Mouse (Mus musculus) cerebellum, adult 2 months (tissue): ENCODE results near the gene Ache. TPM values are rescaled to one million over a fixed set of nuclear protein-coding genes. Genes with fewer than 3 reads are reported as not detected.

ENCODE experiments used
- DNase-seq, 2 experiments: peaks; one replicate each; pipeline ENCODE4 v3.0.0; 2021
- H3K27ac ChIP-seq: fragments of 200-500 bp; 2 replicates; pipeline ENCODE4 v1.5.1; 2012; ENCODE audit warnings: low read length, control low read depth, inconsistent platforms; ENCODE audit not compliant: insufficient read depth
- H3K27me3 ChIP-seq: fragments of 200-500 bp; 2 replicates; pipeline ENCODE4 v1.6.1; 2012; ENCODE audit warnings: inconsistent platforms, mild to moderate bottlenecking, low read length, moderate library complexity; ENCODE audit not compliant: control insufficient read depth, insufficient read depth
- H3K4me1 ChIP-seq: fragments of 200-500 bp; 2 replicates; pipeline ENCODE4 v1.6.1; 2011; ENCODE audit warnings: low read length; ENCODE audit not compliant: control insufficient read depth, insufficient read depth
- H3K4me3 ChIP-seq: fragments of 200-500 bp; replicated peaks from 2 replicates; pipeline ENCODE3; 2011; ENCODE audit warnings: mild to moderate bottlenecking, low read depth, low read length, control low read depth; ENCODE audit not compliant: insufficient read depth
- CTCF ChIP-seq: fragments of 200-500 bp; IDR thresholded peaks from 2 replicates; pipeline ENCODE4 v1.5.1; 2011; ENCODE audit warnings: low read depth, mild to moderate bottlenecking, control low read depth, low read length, moderate library complexity, borderline replicate concordance; ENCODE audit not compliant: insufficient read depth
- POLR2A ChIP-seq: fragments of 200-500 bp; IDR thresholded peaks from 2 replicates; pipeline ENCODE4 v1.6.1; 2011; ENCODE audit warnings: low read length, control low read depth, borderline replicate concordance; ENCODE audit not compliant: insufficient read depth
- WGBS: fragments of 180-500 bp; shearing (Covaris S2); methylation state at CpG from one replicate; pipeline ENCODE4 v1.1.7; 2018; 5-methylcytosine and 5-hydroxymethylcytosine counted together
- polyA plus RNA-seq: library from polyadenylated mRNA; depleted of rRNA; stranded (reverse); fragments of >200 nt; gene quantifications from 2 replicates; pipeline ENCODE4 v1.2.3, GENCODE M21; 2012; rRNA removed

The Ache gene
- polyA plus RNA-seq, 1 experiment = 165 TPM

DNA sequence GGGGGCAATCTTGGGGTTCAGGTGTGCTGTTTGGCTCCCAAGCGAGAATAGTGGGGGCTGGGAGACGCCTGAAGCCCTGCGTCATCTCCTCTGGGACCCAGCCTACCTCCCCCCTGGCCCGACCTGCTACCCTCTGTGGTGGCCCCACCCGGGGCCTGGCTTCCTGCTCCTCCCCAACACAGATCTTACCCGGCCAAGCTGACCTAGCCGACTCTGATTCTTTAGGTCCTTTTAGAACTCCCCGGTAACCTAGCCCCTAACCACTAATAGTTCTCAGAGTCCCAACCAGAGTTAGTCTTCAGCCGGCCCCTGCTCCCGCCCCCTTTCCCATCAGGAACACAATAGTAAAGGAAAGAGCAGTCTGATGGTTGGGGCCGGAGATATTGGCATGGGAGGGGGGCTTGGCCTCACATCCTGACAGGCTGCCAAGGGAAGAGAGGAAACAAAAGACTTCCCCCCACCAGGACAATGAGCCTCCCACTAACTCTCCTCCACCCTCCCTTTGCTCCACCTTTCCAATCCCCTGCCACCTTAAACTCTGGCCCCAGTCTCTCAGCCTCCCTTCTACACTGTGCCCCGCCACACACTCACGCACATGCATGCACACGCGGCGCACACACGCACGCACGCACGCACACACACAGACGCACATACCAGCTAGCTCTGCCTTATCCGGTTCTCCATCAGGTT lies 52.1 kb downstream of the Ache start:
- H3K27ac ChIP-seq = peak overlapping the region; percentile 69
- 6% methylated on average over 22 of the region's 22 CpGs for WGBS
- TF ChIP-seq CTCF (no peak), POLR2A (peak; percentile 46; the same call in 1 of the 2 replicates)

DNA sequence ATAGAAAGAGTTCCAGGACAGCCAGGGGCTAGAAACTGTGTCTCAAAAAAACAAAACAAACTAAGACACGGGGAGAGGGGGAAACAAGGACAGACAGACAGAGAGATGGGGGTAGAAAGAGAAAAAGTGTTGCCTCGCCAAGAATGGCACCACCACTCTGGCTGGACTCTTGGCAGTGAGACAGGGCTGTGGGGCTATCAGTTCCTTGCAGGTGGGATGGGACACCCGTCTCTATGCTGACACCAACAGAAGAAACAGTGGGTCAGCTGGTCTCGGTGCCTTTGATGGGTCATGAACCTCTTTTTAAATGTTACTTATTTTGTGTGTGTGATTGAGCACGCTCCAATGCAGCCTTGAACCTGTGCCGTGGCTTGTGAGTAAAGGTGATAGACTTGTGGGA lies 52.9 kb downstream of the Ache start:
- Histone ChIP-seq H3K4me1 (0 out of 2 replicates have a peak, but pooled peaks cover 7% of the 10 kb centered on the region), H3K27ac (peak overlapping the region; percentile 69), H3K4me3 (no peak overlapping the region), H3K27me3 (no peaks in the 10 kb centered on the region)
- WGBS = 75% methylated on average over 6 of the region's 6 CpGs
- no peak for DNase-seq
- TF ChIP-seq POLR2A = no peak
- no peak for TF ChIP-seq CTCF

More for the DNA sequence above, 52.1 kb downstream of the Ache start:
- peak; percentile 46 to 47 for DNase-seq
- Histone ChIP-seq H3K27me3 (no peaks in the 10 kb centered on the region), H3K4me1 (0 out of 2 replicates have a peak, but pooled peaks cover 7% of the 10 kb centered on the region), H3K4me3 (peak overlapping the region; percentile 94)

DNA sequence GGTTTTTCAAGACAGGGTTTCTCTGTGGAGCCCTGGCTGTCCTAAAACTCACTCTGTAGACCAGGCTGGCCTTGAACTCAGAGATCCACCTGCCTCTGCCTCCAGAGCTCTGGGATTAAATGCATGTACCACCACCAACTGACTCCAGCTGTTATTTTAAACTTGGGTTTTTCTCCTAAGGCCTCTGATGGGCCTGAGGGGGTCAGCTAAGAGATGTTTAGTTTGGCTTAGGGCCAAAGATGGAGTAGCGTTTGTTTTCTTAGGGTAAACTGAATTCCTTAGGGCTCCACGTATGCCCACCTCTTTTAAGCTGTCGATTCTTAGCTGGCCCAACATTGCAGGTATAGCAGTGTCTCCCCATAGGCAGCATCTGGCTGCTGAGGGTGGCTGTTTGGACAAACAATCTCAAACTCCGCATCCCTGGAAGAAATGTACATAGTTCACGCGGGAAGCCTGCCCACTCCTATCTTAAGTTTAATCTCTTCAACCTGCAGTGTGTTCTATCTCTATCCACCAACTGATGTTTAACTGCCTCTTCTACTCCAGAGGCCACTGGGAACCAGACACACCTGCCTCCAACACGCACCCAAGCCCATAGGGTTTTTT lies 55.2 kb downstream of the Ache start:
- no peak for DNase-seq
- no peak for TF ChIP-seq POLR2A
- TF ChIP-seq CTCF = no peak
- WGBS = 74% methylated on average over 7 of the region's 7 CpGs
- Histone ChIP-seq H3K27me3 (no peaks in the 10 kb centered on the region; the same call in 1 of the 2 replicates), H3K27ac (no peak overlapping the region), H3K4me1 (0 out of 2 replicates have a peak, but pooled peaks cover 7% of the 10 kb centered on the region), H3K4me3 (no peak overlapping the region)

DNA sequence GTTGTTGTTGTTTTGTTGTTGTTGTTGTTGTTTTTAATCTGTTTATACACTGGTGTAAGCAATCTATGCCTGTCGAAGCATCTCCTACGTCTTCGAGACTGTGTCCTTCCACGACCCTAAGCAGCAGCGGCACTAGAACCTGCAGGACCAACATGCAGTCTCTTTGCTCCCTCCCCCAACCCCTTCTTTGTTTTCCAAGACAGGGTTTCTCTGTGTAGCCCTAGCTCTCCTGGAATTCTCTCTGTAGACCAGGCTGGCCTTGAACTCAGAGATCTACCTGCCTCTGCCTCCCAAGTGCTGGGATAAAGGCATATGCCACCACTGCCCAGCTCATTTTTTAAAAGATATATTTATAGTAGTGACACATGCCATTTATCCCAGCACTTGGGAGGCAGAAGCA lies 56.1 kb downstream of the Ache start:
- DNase-seq = no peak
- WGBS = 96% methylated on average over 5 of the region's 5 CpGs
- no peaks in the 10 kb centered on the region; the same call in 1 of the 2 replicates for H3K27me3 ChIP-seq
- H3K4me3 ChIP-seq = no peak overlapping the region
- no peak overlapping the region for H3K27ac ChIP-seq
- H3K4me1 ChIP-seq = 0 out of 2 replicates have a peak, but pooled peaks cover 4% of the 10 kb centered on the region
- TF ChIP-seq POLR2A = no peak

DNA sequence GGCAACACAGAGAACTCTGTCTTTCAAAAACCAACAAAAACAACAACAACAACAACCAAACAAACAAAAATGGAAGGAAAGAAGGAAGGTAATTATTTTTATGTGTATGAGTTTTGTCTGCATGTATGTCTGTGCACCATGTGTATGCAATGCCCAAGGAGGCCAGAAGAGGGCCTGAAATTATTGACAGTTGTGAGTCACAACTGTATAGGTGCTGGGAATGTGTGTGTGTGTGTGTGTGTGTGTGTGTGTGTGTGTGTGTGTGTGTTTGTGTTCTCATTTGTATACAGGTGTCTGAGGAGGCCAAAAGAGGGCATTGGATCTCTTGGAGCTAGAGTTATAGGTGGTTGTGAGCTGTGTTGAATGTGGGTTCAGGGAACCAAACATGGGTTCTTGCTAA lies 56.5 kb downstream of the Ache start:
- Histone ChIP-seq H3K27me3 (no peaks in the 10 kb centered on the region; the same call in 1 of the 2 replicates), H3K27ac (no peak overlapping the region), H3K4me1 (0 out of 2 replicates have a peak, but pooled peaks cover 4% of the 10 kb centered on the region), H3K4me3 (no peak overlapping the region)
- TF ChIP-seq POLR2A (no peak), CTCF (no peak)
- DNase-seq = no peak

Other genes with a start within 250 kb of the Ache start
- 147 and 168 TPM in 2 replicates for gene Ap1s1, start 241.4 kb upstream of the Ache start, polyA plus RNA-seq
- gene Serpine1, start 215.3 kb upstream of the Ache start, polyA plus RNA-seq = 0.38 and 0.48 TPM in 2 replicates
- gene Trim56, start 171.3 kb upstream of the Ache start, polyA plus RNA-seq = 1.9 TPM in 2 replicates
- gene Muc3, start 138.2 kb upstream of the Ache start, polyA plus RNA-seq = not detected in 2 replicates
- 27.1 and 36.4 TPM in 2 replicates for gene Muc3a, start 75.1 kb upstream of the Ache start, polyA plus RNA-seq
- 27.9 and 28.2 TPM in 2 replicates for gene Ufsp1, start 7.1 kb downstream of the Ache start, polyA plus RNA-seq
- 208 and 224 TPM in 2 replicates for gene Srrt, start 20.2 kb downstream of the Ache start, polyA plus RNA-seq
- gene Trip6, start 26.9 kb downstream of the Ache start, polyA plus RNA-seq = 10.3 and 11.0 TPM in 2 replicates
- 31.0 and 31.6 TPM in 2 replicates for gene Slc12a9, start 46.1 kb downstream of the Ache start, polyA plus RNA-seq
- gene Ephb4, start 62.6 kb downstream of the Ache start, polyA plus RNA-seq = 4.9 and 5.0 TPM in 2 replicates
- gene Zan, start 189.5 kb downstream of the Ache start, polyA plus RNA-seq = 0.21 and 0.31 TPM in 2 replicates
- 54.8 and 55.3 TPM in 2 replicates for gene Pop7, start 215.0 kb downstream of the Ache start, polyA plus RNA-seq
- 59.8 and 61.2 TPM in 2 replicates for gene Gigyf1, start 231.0 kb downstream of the Ache start, polyA plus RNA-seq
- not detected in 2 replicates for gene Epo, start 245.7 kb downstream of the Ache start, polyA plus RNA-seq
- 410 and 442 TPM in 2 replicates for gene Gnb2, start 246.0 kb downstream of the Ache start, polyA plus RNA-seq